Mouse (Mus musculus) mature B cell (primary cell): Measurements from ENCODE around the gene Pde4c.

Experiments
- in situ Hi-C: fragments of 300-500 bp; cut with MboI; formaldehyde crosslinking; loops from 2 replicates; pipeline ENCODE4 v1.14.3; 2019

Pde4c gene

GRCm38 (mm10) chr8:70750128-70750680 lies 26.7 kb downstream of the Pde4c start:
- in situ Hi-C loops: loop anchor here (5.0 kb wide), 1 partner anchor 33 kb away; the partner anchor contains the start of gene Gm3336

DNA sequence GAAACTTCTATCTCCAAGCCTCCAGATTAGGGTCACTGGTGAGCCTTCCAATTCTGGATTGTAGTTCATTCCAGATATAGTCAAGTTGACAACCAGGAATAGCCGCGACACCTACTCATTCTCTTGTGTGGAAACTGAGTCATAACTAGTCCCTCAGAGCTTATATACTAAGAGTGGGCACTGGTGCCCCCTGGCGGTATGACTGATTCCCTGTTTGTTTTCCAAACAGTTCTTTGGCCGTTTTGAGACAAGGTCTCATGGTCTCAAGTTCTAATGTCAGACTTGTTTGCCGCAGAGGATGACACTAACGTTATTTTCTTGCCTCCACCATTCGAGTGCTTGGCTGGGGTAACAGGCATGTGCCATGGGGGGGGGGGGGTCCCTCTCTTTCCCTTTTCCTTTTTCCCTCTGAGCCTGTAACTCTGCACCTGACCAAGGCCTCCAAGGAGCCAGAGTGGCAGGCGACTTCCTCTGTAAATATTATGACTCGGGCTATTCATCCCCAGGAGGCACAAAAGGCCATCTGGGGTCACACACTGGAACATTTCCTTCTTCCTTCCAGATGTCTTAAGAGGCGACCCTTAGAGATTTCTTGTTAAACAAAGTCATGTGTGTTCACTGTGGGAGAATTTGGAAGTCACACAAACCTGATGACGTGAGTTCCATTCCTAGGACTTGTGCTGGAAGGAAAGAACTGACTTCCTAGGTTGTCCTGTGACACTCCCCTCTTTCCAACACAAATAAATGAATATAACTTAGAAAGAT lies 28.7 kb downstream of the Pde4c start:
- in situ Hi-C loops: loop anchor here (5.0 kb wide), 1 partner anchor 35 kb away; the partner anchor contains the start of gene Gm3336

GRCm38 (mm10) chr8:70753151-70753550 lies 29.6 kb downstream of the Pde4c start:
- in situ Hi-C loops: loop anchor here (5.0 kb wide), 1 partner anchor 36 kb away; the partner anchor contains the start of gene Gm3336

GRCm38 (mm10) chr8:70754043-70754870 lies 30.7 kb downstream of the Pde4c start, which contains the start of gene Rab3a:
Rab3a (plus strand) TSS chr8:70754679.
- in situ Hi-C loops: loop anchor here (5.0 kb wide), 1 partner anchor 37 kb away; the partner anchor contains the start of gene Gm3336

- in situ Hi-C loops: loop anchor here (5.0 kb wide), 1 partner anchor 38 kb away; the partner anchor contains the start of gene Gm3336
These were observed 31.5 kb downstream of the Pde4c start for GRCm38 (mm10) chr8:70754871-70755660.

- in situ Hi-C loops: no loop called here
These were observed 32.3 kb downstream of the Pde4c start for GRCm38 (mm10) chr8:70755661-70756475.

GRCm38 (mm10) chr8:70756476-70757040 lies 33.0 kb downstream of the Pde4c start:
- in situ Hi-C loops: no loop called here

GRCm38 (mm10) chr8:70757523-70758307 lies 34.2 kb downstream of the Pde4c start:
- in situ Hi-C loops: no loop called here

DNA sequence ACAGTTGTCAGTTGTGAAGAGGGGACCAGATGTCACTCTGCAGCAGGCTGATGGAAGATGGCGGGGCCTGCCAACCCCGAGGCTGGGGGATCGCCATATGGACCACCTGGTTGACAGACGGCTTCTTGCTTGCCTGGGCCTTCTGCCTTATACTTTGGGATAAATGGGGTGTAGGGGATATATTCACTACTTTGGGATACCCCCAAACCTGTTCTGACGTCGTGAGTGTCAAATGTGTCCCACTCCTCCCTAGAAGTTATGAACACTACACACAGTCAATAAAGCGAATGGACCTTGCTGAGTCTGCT lies 34.7 kb downstream of the Pde4c start:
- in situ Hi-C loops: no loop called here

DNA sequence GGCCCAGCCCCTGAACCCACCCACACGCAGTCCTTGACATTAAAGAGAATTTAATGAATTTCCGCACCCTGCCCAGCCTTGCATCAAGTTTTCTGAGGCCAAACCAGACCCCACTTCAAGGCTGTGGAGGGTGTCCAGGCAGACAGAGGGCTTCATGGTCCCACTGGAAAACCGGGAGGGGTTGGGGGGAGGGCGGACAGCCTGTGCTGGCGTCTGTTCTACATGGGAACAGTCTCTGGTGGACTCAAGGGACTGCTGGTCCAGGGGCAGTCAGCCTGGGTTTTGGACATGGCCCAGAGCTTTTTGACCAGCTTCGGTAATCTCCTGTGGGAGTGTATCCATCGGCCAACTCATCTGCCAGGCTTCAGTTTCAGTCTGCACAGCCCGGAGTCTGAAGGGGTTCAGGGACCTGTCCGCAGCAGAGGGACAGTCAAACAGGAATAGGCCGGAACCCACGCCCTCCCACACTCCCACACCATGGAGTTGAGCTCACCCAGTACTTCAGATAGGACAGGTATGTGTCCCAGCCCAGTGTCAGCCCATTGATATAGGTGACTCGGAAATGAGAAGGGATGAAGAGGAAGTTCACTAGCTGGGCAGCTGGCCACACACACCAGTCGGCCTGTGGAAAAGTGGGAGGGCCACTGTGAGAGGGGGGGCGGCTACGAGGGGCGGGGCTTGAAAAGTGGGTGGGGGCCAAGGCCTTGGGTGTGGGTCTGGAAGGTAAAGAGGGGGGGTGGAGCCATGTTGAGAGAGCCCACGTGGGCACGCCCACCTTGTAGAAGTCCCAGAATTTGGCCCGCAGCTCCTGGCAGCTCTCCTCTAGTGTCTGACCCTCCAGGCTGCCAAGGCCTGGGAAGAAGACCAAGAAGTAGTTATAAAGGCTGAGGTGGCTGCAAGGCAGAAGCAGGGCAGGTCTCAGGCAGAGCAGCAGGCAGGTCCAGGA lies 35.4 kb downstream of the Pde4c start:
- in situ Hi-C loops: no loop called here

DNA sequence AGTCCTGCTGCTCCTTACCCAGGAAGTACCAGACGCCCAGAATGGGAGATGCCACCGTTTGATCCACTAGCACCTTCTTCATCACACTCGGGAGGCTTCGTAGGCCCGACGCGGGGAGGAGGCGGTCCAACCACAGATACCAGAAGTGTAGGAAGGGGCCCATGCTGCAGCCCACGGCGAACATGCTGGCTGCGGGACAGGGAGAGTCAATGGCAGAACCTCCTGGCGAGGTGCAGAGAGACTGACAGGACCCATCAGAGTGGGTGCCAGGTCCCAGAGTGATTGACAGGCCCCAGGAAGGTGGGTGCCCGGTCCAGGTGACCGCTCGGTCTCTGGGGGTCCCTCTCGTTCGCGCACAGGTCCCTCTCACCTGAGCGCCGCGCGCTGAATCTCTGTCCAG lies 36.8 kb downstream of the Pde4c start:
- in situ Hi-C loops: no loop called here

DNA sequence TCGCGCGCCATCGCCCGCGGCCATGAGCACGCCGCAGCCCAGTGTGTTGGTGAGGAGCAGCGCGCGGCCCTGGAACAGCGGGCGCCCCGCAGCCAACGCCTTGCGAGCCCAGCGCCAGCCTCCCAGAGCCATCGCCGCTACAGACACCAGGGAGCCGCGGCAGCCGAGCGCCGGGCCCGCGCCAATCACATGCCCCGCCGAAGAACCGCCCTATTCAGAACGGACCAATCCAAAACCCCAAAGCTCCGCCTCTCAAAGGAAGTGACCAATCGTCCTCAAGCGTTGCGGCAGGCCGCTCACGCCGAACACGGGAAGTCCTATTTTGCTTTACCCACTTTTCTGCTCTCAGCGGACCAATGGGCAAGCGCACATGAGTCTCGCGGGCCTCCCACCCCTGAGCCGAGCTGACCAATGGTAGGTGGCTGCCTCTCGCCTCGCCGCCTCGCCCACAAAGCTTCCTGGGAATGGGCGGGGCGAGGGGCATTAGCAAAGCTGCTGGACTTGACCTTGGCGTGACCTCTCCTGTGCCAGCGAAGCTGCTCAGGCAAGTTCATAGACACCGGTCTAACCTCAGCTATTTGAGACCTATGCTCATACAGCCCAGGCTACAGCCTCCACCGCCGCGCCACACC lies 37.4 kb downstream of the Pde4c start, which contains the start of gene Mpv17l2:
Gene Mpv17l2, minus strand, starts transcription at position 172 of the 632 bp plus-strand sequence.
- in situ Hi-C loops: no loop called here

- in situ Hi-C loops: no loop called here
These were observed 38.6 kb downstream of the Pde4c start for GRCm38 (mm10) chr8:70762118-70762517.

GRCm38 (mm10) chr8:70763354-70763753 lies 39.8 kb downstream of the Pde4c start:
- in situ Hi-C loops: no loop called here

DNA sequence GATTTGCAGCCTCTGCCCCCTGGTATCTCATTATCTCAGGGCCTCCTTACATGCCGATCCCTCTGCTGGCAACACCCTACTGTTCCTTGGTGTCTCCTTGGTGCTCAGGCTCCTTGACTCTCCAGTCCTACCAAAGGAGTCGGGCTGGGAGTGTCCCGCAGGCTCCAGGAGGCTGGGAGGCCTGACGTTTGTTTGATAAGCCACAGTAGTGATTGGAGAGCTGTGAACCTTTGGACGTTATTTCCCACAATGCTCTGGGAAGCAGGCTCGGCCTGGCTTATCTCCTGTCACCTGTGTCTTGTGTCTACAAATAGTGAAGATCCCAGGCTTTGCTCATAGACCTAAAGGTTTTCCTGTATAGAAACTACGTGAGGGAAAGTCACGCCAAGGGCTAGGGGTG lies 40.5 kb downstream of the Pde4c start:
- in situ Hi-C loops: no loop called here

DNA sequence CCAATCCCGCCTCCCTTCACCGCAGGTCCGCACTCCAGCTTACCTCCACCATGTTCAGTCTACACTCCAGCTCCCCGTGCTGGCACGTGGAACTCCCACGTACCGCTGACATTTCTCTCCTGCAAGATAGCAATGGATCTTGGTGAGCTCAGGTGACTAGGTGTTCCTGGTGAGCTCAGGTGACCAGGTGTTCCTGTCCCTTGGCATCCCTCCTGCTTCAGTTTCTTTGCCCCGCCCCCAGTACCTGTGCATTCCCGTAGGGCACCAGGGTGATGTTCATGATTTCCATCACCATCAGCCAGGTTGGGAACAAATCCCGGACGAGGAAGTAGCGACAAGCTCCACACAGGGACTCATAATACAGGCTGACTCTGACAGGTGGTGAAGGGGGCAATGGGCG lies 41.2 kb downstream of the Pde4c start:
- in situ Hi-C loops: no loop called here

DNA sequence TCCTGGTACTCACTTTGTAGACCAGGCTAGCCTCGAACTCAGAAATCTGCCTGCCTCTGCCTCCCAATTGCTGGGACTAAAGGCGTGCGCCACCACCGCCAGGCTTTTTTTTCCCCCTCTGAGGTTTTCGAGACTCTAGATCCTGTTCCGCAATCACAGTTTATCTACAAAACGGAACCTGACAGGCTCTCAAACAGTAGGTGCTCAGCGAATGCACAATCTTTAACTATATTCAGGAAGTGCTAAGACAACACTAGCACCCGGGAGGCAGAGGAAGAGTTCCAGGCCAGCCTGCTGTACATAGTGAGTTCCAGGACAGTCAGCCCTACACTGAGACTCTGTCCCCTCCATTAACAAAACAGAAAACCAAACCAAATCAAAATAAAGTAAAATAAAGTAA lies 41.8 kb downstream of the Pde4c start:
- in situ Hi-C loops: no loop called here
